Mouse (Mus musculus) forebrain, embryonic 14.5 days (tissue): ENCODE results near the gene Hs6st3. TPM values are rescaled to one million over a fixed set of nuclear protein-coding genes. Genes with fewer than 3 reads are reported as not detected.

Experiments used
- ATAC-seq: fragments of 200-750 bp; cut with Nextera tagmentation; 2 replicates; pipeline ENCODE4 v1.8.0; 2017; ENCODE audit warnings: mild to moderate bottlenecking, moderate library complexity
- DNase-seq: peaks from one replicate; pipeline ENCODE4 v3.0.0-alpha.2; 2015; ENCODE audit warnings: low spot score
- H3K27ac ChIP-seq: fragments of 300-500 bp; sonication (generic); 2 replicates; pipeline ENCODE4 v1.5.1; 2014; ENCODE audit warnings: low read depth, mild to moderate bottlenecking, control low read depth, low read length, moderate library complexity
- H3K27me3 ChIP-seq: fragments of 300-500 bp; sonication (generic); replicated peaks from 2 replicates; pipeline ENCODE4 v1.6.1; 2014; ENCODE audit warnings: low read length, control low read depth, mixed read lengths; ENCODE audit not compliant: control insufficient read depth, insufficient read depth
- H3K36me3 ChIP-seq: fragments of 300-500 bp; sonication (generic); 2 replicates; pipeline ENCODE4 v1.6.1; 2014; ENCODE audit warnings: low read length, control low read depth; ENCODE audit not compliant: control insufficient read depth, insufficient read depth
- H3K4me1 ChIP-seq: fragments of 300-500 bp; sonication (generic); 2 replicates; pipeline ENCODE4 v1.6.1; 2014; ENCODE audit warnings: antibody characterized with exemption, low read length, control low read depth; ENCODE audit not compliant: control insufficient read depth, insufficient read depth
- H3K4me2 ChIP-seq: fragments of 300-500 bp; sonication (generic); 2 replicates; pipeline ENCODE4 v1.6.1; 2014; ENCODE audit warnings: mild to moderate bottlenecking, control low read depth, low read length
- H3K4me3 ChIP-seq: fragments of 300-500 bp; sonication (generic); 2 replicates; pipeline ENCODE4 v1.5.1; 2014; ENCODE audit warnings: low read depth, low read length, control low read depth
- H3K9ac ChIP-seq: fragments of 300-500 bp; sonication (generic); 2 replicates; pipeline ENCODE4 v1.6.1; 2014; ENCODE audit warnings: mild to moderate bottlenecking, low read length, control low read depth, moderate library complexity
- H3K9me3 ChIP-seq: fragments of 300-500 bp; sonication (generic); replicated peaks from 2 replicates; pipeline ENCODE4 v1.6.1; 2016; ENCODE audit warnings: low read length, control low read depth, mixed read lengths; ENCODE audit not compliant: control insufficient read depth
- WGBS: fragments of 180-500 bp; shearing (Covaris S2); extraction: QIAGEN DNeasy Blood & Tissue Kit; methylation state at CpG from one replicate; pipeline ENCODE4 v1.1.7; 2014; 5-methylcytosine and 5-hydroxymethylcytosine counted together
- polyA plus RNA-seq: library from polyadenylated mRNA; unstranded; fragments of >200 nt; fragmentation: Nextera tagmentation; extraction: Ambion mirVana; gene quantifications from 2 replicates; pipeline ENCODE4 v1.2.1, GENCODE M21; 2014

Hs6st3 gene
- polyA plus RNA-seq, 1 experiment from 2014 or later = 0.50 TPM

- no peak overlapping the region for H3K4me3 ChIP-seq
- ATAC-seq = no peak
- H3K4me1 ChIP-seq = no peaks in the 10 kb centered on the region
- no peak overlapping the region for H3K4me2 ChIP-seq
- H3K36me3 ChIP-seq = no peaks in the 10 kb centered on the region
- no peaks in the 10 kb centered on the region for H3K27me3 ChIP-seq
- H3K9ac ChIP-seq = no peak overlapping the region
- no peak for DNase-seq
- H3K27ac ChIP-seq = no peak overlapping the region
- H3K9me3 ChIP-seq = no peaks in the 10 kb centered on the region
- WGBS = 84% methylated on average over 6 of the region's 6 CpGs
These were observed 776.4 kb downstream of the Hs6st3 start for GRCm38 (mm10) chr14:119914508-119914907.

GRCm38 (mm10) chr14:119918281-119919034 lies 780.3 kb downstream of the Hs6st3 start:
- no peaks in the 10 kb centered on the region for H3K36me3 ChIP-seq
- no peaks in the 10 kb centered on the region for H3K9me3 ChIP-seq
- 81% methylated on average over 6 of the region's 6 CpGs for WGBS
- ATAC-seq (no peak), DNase-seq (no peak)
- no peak overlapping the region for H3K27ac ChIP-seq
- no peak overlapping the region for H3K4me3 ChIP-seq
- no peak overlapping the region for H3K9ac ChIP-seq
- no peak overlapping the region for H3K4me2 ChIP-seq
- no peaks in the 10 kb centered on the region for H3K4me1 ChIP-seq
- no peaks in the 10 kb centered on the region for H3K27me3 ChIP-seq

GRCm38 (mm10) chr14:119919177-119919576 lies 781.0 kb downstream of the Hs6st3 start:
- DNase-seq = no peak
- Histone ChIP-seq H3K4me1 (no peaks in the 10 kb centered on the region), H3K9ac (no peak overlapping the region), H3K36me3 (no peaks in the 10 kb centered on the region), H3K9me3 (no peaks in the 10 kb centered on the region), H3K27me3 (no peaks in the 10 kb centered on the region), H3K27ac (no peak overlapping the region), H3K4me3 (no peak overlapping the region), H3K4me2 (no peak overlapping the region)
- 97% methylated on average over 1 of the region's 1 CpGs for WGBS
- ATAC-seq = no peak

Other genes starting within 250 kb of the Hs6st3 start
- gene Dzip1, start 212.9 kb upstream of the Hs6st3 start, polyA plus RNA-seq = 30.2 and 40.4 TPM in 2 replicates
- 18.8 and 21.5 TPM in 2 replicates for gene Dnajc3, start 200.4 kb upstream of the Hs6st3 start, polyA plus RNA-seq
- gene Uggt2, start 38.9 kb upstream of the Hs6st3 start, polyA plus RNA-seq = 7.3 and 13.3 TPM in 2 replicates